Mouse (Mus musculus): Measurements from ENCODE around the gene Fam241b. TPM values are rescaled to one million over a fixed set of nuclear protein-coding genes. Genes with fewer than 3 reads are reported as not detected.
A peak's percentile ranks its signal among the peaks of the same experiment; 100 is the strongest.

The Fam241b gene
- not detected in 2 replicates for total RNA-seq (2017)

- no peak for ATAC-seq (ENCODE audit: extremely low read depth, insufficient number of reproducible peaks, low FRiP score, poor library complexity, severe bottlenecking)
These were observed at the start of gene Fam241b for GRCm38 (mm10) chr10:62143820-62144219. TSS of gene Fam241b (minus strand) at chr10:62143920.

- no peak for ATAC-seq (ENCODE audit: extremely low read depth, insufficient number of reproducible peaks, low FRiP score, poor library complexity, severe bottlenecking)
These were observed 49.0 kb upstream of the Fam241b start for GRCm38 (mm10) chr10:62192701-62193157.

- no peak for ATAC-seq (ENCODE audit: extremely low read depth, insufficient number of reproducible peaks, low FRiP score, poor library complexity, severe bottlenecking)
These were observed 47.1 kb upstream of the Fam241b start for GRCm38 (mm10) chr10:62190821-62191220.

GRCm38 (mm10) chr10:62189910-62190309 lies 46.2 kb upstream of the Fam241b start:
- ATAC-seq (ENCODE audit: extremely low read depth, insufficient number of reproducible peaks, low FRiP score, poor library complexity, severe bottlenecking) = peak; percentile 29; the same call in 1 of the 2 replicates

- ATAC-seq (ENCODE audit: extremely low read depth, insufficient number of reproducible peaks, low FRiP score, poor library complexity, severe bottlenecking) = no peak
These were observed 45.6 kb upstream of the Fam241b start for GRCm38 (mm10) chr10:62189303-62189702.

GRCm38 (mm10) chr10:62186882-62187281 lies 43.2 kb upstream of the Fam241b start:
- ATAC-seq (ENCODE audit: extremely low read depth, insufficient number of reproducible peaks, low FRiP score, poor library complexity, severe bottlenecking) = peak; percentile 31; the same call in 1 of the 2 replicates

GRCm38 (mm10) chr10:62183053-62183452 lies 39.3 kb upstream of the Fam241b start:
- ATAC-seq (ENCODE audit: extremely low read depth, insufficient number of reproducible peaks, low FRiP score, poor library complexity, severe bottlenecking) = peak; percentile 87

GRCm38 (mm10) chr10:62182471-62183014 lies 38.8 kb upstream of the Fam241b start:
- ATAC-seq (ENCODE audit: extremely low read depth, insufficient number of reproducible peaks, low FRiP score, poor library complexity, severe bottlenecking) = no peak

- ATAC-seq (ENCODE audit: extremely low read depth, insufficient number of reproducible peaks, low FRiP score, poor library complexity, severe bottlenecking) = no peak
These were observed 38.0 kb upstream of the Fam241b start for GRCm38 (mm10) chr10:62181701-62182100.

- no peak for ATAC-seq (ENCODE audit: extremely low read depth, insufficient number of reproducible peaks, low FRiP score, poor library complexity, severe bottlenecking)
These were observed 36.2 kb upstream of the Fam241b start for GRCm38 (mm10) chr10:62179944-62180343.

GRCm38 (mm10) chr10:62174533-62175313 lies 31.0 kb upstream of the Fam241b start:
- ATAC-seq (ENCODE audit: extremely low read depth, insufficient number of reproducible peaks, low FRiP score, poor library complexity, severe bottlenecking) = no peak

GRCm38 (mm10) chr10:62173941-62174448 lies 30.3 kb upstream of the Fam241b start:
- no peak for ATAC-seq (ENCODE audit: extremely low read depth, insufficient number of reproducible peaks, low FRiP score, poor library complexity, severe bottlenecking)

- ATAC-seq (ENCODE audit: extremely low read depth, insufficient number of reproducible peaks, low FRiP score, poor library complexity, severe bottlenecking) = no peak
These were observed 29.3 kb upstream of the Fam241b start for GRCm38 (mm10) chr10:62172841-62173553.

GRCm38 (mm10) chr10:62162410-62162809 lies 18.7 kb upstream of the Fam241b start:
- no peak for ATAC-seq (ENCODE audit: extremely low read depth, insufficient number of reproducible peaks, low FRiP score, poor library complexity, severe bottlenecking)

GRCm38 (mm10) chr10:62149929-62150328 lies 6.2 kb upstream of the Fam241b start:
- no peak for ATAC-seq (ENCODE audit: extremely low read depth, insufficient number of reproducible peaks, low FRiP score, poor library complexity, severe bottlenecking)

GRCm38 (mm10) chr10:62147466-62148248 lies 3.9 kb upstream of the Fam241b start:
- ATAC-seq (ENCODE audit: extremely low read depth, insufficient number of reproducible peaks, low FRiP score, poor library complexity, severe bottlenecking) = no peak

GRCm38 (mm10) chr10:62145957-62146356 lies 2.2 kb upstream of the Fam241b start:
- ATAC-seq (ENCODE audit: extremely low read depth, insufficient number of reproducible peaks, low FRiP score, poor library complexity, severe bottlenecking) = no peak

- no peak for ATAC-seq (ENCODE audit: extremely low read depth, insufficient number of reproducible peaks, low FRiP score, poor library complexity, severe bottlenecking)
These were observed 5.7 kb downstream of the Fam241b start for GRCm38 (mm10) chr10:62138040-62138439.

- no peak for ATAC-seq (ENCODE audit: extremely low read depth, insufficient number of reproducible peaks, low FRiP score, poor library complexity, severe bottlenecking)
These were observed 6.6 kb downstream of the Fam241b start for GRCm38 (mm10) chr10:62137150-62137549.

All from neutrophil, adult 5-6 weeks (primary cell).